Mouse (Mus musculus): ENCODE results near the gene Stub1.

Gene Stub1

DNA sequence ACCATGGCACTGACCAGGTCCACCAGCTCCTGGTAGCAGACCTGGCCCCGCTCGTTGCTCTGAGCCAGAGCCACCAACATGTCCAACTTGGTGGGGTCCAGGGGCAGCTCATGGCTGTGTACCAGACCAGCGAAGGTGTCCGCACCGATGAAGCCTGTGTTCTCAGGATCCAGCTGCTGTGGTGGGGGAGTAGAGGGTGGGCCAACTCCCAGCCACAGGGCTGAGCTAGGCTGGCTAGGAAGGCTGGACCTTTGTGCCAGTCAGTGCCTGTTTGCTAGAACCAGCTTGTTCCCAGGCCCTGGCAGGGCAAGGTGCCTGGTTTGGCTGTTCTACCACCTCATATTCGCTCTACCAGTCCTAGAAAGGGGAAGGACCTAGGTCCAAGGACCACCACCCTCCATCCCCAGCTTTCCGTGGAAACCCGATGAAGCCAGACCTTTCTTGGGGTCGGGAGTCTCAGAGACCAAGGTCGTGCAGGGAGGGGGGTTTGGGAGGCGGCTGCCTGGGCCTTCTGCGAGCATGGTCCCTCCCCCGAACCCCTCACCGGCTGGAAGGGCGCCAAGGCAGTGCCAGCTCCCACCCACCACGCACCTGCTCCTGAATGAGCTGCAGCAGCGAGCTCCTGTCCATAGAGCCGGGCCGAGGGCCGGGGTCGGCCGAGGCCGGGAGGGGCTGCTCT lies 3.3 kb upstream of the Stub1 start:
- DNase-seq: no peak

DNA sequence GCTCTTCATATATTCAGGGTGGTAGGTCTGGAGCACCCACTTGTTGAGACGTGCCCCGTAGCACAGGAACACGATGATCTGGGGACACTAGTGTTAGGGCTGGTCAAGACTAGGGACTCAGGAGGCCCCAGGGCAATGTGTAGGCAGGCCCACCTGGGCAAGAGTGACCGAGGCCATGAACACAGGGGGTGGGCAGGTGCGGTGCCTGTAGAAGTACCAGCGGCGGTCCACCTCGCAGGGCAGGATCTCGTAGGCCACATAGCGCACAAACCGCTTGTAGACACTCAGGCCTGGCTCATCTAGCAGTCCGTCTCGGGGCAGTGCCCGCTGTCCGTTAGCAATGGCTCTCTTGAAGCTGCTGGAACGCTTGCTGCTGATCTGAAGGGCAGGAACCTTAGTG lies 2.6 kb upstream of the Stub1 start:
- DNase-seq: no peak

DNA sequence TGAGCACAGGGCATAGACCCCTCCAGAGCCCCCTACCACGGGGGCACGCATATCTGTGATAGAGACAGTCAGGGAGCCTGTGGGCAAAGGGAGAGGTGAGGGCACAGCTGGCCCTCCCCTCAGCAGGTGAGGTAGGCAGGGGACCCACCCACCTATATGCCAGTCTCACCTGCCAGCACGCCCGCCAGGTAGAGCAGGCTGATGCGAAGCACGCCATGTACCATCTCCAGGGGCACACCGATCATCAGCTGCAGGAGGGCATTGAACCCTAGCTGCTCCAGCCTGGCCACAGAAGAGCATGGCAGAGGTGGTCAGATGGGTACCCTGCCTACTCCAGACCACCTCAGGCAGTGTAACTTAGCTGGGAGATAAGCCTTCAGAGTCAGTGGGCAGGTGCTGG lies 2.1 kb upstream of the Stub1 start:
- DNase-seq: no peak

DNA sequence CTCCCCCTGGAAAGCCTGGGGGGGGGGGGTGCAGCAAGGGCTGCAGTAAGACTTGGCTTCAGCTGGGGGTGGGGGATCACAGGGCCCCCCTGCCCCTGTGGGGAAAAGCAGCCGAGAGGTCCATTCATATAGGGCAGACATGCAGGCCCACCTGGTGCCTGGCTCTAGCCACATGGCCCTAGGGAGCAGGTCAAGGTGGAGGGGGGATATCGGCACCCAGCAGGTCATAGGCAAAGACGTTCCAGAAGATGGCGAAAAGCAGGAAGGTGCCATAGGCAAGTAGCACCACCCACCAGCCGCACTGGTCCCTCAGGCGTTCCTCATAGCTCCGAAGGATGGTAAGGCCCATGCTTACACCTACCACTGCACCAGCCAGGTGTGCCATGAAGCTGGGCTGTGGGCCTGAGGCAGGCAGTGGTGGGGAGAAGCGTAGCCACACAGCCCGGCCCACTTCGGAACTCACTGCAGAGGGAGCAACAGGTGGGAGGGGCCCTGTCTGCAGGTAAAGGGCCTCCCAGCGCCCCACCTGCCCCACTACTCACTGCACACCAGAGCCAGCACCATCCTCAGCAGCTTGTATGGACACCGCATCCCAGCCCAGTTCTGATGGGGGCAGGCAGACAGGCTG lies 1.5 kb upstream of the Stub1 start:
- no peak for DNase-seq

DNA sequence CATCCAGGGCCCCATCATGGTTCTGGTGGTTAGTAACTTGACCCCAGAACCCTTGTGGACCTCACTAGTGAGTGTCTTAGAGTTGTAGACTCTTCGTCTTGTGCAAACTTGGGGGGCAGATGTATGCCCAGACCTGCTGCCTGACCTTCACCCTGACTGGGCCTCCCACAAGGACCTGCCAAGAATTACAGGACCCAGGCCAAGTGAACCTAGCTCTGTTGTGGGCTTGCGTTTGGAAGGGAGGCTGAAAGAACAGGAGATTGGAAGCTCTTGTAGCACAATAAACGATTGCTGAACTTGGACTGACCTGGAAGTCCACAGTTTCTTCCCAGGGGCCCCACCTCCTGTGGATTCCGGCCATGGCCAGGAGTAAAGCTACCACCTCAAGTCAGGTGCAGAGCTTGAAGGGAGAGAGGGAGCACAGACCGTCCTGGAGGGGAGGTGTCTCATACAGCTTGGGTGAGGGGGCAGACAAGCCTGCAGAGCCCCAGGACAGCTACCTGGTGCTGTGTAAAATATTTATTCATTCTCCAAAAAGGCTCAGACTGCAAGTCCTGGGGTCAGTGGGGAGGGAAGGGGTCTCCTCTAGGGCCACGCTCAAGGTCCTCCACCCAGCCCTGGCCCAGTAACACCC lies 874 bp upstream of the Stub1 start:
- peak; percentile 23 for DNase-seq

DNA sequence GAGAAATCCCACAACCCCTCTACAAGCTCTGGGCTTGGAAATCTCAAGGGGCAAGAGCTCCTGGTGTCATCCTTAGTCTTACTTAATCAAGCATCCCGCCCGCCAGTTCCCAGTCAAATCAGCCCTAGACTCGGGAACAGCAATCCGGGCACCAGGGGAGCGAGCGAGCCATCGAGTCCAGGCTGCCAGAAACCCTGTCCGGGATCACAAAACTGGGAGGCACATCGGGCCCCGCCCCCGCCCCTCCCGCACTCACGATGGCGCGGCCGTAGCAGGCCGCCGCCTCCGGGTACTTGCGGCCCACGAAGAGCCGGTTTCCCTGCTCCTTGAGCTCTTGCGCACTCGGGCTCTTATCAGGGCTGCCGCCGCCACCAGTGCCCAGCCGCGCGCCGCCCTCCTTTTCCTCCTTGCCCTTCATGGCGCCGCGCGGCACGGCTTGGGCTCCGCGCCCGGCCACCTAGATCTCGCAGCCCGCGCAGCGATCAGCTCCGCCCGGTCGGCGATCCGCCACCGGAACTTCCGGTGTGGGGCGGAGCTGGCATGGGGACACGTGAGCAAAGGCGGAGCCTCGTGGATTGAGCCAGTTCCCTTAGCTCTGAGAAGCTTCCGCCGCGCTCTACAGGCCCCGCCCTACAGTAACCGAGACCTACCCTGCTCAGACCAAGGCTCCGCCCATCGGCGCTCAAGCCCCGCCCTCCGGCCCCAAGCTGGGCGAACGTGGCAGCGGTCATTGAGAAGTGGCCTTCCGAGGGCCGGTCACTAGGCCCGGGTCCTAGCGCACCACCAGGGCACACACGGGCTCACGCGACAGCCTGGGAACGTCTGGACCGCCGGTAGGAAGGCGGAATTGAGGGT lies 541 bp downstream of the Stub1 start:
- peak; percentile 100 for DNase-seq

DNA sequence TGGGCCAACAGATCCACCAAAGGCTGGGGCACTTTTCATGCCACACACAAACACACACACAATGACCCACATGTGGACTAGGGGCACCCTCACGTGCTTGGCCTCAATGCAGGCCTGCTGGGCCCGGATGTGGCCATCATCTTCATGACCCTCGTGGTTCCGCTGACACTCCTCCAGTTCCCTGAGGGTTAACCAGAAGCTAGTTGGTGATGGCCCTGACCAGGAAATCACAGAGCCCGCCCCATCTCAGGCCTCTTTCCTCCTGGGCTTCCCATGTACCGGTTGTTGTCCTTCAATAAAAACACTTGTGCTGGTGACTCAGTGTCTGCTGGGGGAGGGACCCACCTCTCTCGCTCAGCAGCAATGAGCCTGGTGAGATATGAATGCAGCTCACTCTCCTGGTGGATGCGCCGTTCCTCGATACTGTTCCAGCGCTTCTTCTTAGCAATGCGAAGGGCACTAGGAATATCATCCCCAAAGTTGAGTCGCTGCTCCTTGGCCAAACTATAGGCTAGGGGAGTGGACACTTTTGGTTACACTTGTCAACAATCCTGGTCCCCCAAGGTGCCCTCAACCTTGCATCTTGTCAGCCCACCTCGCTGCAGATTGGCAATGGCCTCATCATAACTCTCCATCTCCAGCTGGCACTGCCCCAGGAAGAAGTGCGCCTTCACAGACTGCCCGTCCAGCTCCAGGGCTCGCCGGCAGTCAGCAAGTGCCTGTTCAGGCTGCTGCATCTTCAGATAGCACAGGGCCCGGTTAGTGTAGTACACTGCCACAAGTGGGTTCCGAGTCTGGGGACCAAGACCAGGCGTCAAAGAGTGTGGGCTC lies 1.5 kb downstream of the Stub1 start:
- DNase-seq: no peak

DNA sequence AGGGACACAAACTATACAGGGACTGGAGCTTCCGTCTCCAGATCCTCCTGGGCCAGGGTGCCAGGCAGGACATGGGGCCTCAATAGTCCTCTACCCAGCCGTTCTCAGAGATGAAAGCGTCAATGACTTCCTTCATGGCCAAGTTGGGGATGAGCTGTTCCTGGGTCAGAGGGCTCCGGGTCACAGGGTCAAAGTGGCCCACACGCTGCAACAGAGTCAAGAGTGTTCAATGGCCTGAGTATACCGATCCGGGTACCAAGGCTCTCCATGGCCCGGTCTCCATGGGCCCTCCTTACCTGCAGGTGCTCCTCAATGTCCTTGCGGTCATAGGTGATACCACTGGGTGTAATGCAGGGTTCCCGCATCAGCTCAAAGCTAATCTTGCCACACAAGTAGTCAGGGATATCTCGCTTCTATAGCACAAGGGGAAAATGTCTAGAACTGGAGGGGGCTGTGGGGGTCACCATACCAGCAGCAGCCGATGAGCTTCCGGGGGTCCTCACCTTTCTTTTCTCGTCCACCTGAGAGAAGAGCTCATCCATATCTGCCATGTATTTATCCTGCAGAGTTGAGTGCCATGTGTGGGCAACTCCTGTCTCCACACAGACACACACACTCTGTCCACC lies 2.3 kb downstream of the Stub1 start:
- DNase-seq: no peak

DNA sequence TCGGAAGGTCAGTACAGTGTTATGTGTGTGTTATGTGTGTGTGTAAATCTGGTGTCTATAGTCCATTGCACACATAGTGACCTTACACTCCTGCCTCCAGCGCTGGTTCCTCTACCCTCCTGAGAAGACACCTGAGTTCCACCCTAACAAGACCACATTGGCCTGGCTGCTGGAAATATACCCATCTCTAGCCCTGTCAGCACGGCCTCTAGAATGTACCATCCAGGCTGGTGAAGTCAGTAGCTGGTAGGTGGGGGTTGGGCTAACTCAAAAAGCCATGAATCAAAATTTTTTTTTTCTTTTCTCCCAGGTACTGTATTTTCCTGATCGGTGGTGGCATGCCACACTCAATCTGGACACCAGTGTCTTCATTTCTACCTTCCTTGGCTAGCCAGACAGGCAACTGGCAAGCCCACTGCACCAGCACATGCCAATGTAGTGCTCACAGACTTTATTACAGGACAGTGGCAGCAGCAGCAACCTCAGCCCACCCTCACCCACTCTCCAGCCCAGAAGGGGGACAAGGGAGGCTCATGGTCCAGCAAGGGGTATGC lies 2.9 kb downstream of the Stub1 start:
- DNase-seq: no peak

DNA sequence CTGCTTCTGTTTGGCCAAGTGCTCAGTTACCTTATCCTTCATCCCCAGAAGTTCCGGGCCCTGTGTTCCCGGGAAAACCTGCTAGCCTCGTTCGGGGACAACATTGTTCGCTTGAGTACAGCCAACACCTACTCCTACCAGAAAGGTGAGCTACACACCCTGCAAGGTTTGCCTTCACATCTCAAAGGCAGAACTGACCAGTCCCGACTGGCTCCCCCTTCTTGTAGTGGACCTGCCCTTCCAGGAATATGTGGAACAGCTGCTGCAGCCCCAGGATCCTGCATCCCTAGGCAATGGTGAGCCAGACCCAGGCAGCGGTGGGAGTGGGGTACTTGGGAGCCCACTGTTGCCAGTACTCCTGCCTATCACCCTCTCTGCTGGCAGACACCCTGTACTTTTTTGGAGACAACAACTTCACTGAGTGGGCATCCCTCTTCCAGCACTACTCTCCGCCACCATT lies 3.6 kb downstream of the Stub1 start:
- DNase-seq: no peak

DNA sequence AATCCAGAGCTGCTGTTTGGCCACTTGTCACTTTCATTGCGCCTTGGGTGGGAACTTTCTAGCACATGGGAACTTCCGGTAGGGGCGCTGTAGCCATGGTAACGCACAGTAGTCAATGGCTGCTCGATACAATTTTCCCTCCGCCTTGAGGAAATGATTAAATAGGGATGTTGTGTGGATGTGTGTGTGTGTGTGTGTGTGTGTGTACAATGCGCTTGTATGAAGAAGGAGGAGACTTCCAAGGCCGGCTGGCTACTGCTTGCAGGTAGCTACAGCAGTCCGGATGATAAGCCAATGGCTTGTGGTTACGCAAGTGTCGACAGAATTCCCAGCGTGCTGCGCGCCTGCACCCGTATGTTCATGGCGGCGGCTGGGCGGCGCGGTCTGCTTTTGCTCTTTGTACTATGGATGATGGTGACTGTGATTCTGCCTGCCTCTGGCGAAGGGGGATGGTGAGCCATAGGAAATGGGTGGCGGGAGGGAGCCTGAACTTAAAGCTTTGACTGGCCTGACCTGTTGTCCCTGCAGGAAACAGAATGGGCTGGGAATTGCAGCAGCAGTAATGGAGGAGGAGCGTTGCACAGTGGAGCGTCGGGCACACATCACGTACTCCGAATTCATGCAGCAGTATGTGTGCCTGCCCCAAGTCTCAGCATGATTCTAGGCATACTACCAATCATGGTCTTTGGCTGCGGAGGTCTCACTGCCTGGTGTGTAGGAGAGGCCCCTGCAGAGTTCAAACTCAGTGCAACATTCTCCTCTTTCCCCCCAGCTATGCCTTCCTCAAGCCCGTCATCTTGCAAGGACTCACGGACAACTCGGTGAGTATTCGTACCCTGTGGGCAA lies 4.3 kb downstream of the Stub1 start, which contains the start of gene Jmjd8:
Gene Jmjd8 (plus strand): TSS at position 156 of the 846 bp plus-strand sequence.
- DNase-seq: peak; percentile 83

DNA sequence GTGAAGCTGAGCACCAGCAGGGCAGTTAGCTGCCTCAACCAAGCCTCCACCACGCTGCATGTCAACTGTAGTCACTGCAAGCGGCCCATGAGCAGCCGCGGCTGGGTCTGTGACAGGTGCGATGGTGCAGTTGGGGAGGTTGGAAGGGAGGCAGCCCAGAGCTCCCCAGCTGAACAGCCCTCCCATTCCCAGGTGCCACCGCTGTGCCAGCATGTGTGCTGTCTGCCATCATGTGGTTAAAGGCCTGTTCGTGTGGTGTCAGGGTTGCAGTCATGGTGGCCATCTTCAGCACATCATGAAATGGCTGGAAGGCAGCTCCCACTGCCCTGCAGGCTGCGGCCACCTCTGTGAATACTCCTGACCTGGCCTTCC lies 5.0 kb downstream of the Stub1 start:
- no peak for DNase-seq

DNA sequence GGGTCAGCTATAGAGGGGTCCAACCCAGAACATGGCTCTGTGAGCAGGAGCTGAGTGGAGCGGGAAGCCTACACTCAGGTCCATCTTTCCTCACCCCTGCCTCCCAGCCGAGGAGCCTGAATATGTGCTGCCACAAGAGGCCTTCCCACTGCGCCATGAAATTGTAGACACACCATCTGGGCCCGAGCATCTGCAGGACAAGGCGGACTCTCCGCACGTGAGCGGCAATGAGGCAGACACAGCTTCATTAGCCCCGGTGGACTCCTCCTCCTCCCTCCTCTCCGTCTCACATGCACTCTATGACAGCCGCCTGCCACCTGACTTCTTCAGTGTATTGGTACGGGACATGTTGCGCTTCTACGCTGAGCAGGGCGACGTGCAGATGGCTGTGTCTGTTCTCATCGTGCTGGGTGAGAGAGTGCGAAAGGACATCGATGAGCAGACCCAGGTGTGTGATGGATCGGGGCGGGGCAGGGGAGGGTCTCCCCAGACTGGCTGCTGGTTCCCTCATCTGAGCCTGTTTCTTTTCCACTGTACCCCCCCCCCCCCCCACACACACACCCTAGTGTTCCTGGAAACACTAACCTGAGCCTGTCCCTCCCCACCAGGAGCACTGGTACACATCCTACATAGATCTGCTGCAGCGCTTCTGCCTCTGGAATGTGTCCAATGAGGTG lies 5.5 kb downstream of the Stub1 start:
- DNase-seq: no peak

DNA sequence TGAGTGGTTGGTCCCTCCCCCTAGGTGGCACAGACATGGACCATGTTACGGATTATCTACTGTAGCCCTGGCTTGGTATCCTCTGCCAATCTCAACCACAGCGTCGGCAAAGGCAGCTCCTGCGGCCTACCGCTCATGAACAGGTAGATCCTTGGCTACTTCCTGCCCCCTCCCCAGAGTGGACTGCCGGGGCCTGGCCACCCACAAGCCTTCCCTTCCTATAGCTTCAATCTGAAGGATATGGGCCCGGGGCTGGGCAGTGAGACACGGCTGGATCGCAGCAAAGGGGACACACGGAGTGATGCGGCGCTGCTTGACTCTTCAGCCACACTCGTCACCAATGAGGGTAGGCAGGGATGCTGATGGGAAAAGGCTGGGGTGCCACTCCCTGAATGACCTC lies 6.2 kb downstream of the Stub1 start:
- no peak for DNase-seq

DNA sequence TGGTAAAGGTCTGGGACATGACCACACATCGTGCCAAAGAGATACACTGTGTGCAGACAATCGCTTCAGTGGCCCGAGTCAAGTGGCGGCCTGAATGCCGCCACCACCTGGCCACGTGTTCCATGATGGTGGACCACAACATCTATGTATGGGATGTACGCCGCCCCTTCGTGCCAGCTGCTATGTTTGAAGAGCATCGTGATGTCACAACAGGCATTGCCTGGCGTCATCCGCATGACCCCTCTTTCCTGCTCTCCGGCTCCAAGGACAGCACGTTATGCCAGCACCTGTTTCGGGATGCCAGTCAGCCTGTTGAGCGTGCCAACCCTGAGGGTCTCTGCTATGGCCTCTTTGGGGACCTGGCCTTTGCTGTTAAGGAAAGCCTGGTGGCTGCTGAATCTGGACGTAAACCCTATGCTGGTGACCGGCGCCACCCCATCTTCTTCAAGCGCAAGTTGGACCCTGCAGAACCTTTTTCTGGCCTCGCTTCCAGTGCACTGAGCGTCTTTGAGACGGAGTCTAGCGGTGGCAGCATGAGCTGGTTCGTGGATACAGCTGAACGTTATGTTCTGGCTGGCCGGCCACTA lies 7.1 kb downstream of the Stub1 start:
- no peak for DNase-seq

DNA sequence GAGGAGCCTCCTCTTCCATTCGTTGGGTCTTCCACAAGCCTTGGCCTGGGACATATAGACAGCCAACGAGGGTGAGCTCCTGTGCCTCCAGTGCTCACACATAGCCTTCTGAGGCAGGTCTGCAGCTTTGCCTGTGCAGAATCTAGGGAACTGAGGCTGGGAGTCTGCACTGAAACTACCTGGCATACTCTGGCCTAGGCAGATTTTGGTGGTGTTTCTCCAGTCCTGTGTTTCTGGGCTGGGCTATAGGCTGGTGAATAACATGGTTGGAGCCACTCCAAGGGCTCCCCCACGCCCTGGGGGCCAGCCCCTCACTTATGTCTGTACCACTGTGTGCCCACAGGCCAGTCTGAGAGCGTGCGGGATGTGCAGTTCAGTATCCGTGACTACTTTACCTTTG lies 7.9 kb downstream of the Stub1 start:
- no peak for DNase-seq

DNA sequence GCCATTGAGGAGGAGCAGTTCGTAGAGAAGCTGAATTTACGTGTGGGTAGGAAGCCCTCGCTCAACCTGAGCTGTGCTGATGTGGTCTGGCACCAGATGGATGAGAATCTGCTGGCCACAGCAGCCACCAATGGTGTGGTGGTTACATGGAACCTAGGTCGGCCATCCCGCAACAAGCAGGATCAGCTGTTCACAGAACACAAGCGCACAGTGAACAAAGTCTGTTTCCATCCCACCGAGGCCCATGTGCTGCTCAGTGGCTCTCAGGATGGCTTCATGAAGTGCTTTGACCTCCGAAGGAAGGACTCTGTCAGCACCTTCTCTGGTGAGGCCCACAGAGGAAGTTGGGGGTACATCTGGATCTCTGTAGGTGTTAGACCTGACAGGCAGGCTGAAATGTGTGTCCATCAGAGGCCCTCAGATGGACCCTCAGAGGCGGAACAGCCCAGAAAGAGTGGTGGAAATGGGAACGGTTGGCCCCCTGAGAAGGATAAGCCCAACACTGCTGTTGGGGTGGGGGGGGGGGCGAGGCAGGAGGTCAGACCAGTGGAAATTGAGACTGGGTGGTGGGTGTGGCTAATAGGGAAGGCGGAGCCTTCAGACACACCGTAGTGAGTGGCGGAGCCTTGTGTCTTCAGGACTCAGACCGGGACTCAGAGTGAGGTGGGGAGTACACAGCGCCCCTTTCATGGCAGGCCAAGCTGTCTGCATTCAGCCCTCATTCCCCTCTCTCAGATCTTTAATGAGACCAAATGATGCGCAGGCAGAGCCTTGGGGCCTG lies 8.7 kb downstream of the Stub1 start:
- no peak for DNase-seq

DNA sequence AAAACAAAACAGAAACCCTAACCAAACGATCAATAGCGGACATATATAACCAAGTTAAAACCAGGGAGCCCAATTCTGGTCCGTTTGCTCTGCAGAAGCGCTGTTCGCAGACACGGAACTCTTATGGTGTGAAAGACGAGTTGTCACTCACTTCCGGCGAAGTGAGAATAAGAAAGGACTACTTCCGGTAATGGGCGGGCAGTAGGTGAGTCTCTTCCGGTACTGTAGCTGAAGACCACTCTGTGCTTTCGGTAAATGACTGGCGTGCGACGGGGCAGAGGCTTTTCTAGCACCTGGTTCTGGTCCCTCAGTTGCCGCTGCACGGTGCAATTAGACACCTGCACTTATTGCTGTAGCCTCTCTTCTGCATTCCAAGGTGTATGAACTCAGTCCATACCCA lies 9.8 kb downstream of the Stub1 start, which contains the start of gene Wdr24:
Gene Wdr24 (plus strand): TSS at position 176 of the 400 bp plus-strand sequence.
- DNase-seq: peak; percentile 89

Measured in lung, postnatal 36 days (tissue).